Mouse (Mus musculus): Measurements from ENCODE around the gene Arhgef3.

The Arhgef3 gene

DNA sequence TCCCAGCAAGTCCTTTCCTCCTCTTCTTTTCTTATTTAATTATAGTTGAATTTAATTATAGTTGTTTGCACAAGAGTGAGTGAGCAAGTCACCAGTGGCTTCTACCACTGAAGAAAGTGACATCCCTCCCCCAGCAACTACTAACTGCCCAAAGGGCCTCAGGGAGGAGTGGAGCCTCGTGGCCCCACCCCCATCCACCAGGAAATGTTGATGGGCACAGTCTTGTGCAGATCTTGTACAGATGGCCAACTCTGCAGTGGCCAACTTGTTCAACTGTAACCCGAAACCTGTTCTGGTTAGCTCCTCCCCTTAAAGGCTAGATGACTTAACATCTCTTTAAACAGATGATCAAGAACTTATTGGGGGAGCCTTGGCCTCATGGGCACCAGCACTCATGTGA lies 275.0 kb downstream of the Arhgef3 start:
- DNase-seq, result no peak

DNA sequence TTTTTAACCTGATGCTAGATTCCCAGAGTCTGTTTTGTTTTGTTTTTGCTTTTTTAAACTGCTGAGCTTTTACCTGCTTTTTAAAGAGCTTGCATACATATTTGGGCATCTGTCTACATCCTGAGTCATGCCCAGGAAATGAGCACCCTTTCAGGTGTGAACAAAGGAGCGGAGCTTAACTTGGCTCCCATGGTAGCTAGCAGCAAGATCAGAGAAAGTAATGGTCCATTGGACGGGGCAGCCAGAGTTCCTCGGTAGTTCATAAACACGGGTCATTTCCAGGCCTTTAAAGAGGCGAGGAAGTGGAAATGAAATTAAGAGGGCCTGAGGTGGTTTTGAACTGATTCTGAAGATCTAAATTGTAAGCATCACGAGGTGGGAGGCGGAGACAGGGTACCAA lies 276.0 kb downstream of the Arhgef3 start:
- DNase-seq, result no peak

DNA sequence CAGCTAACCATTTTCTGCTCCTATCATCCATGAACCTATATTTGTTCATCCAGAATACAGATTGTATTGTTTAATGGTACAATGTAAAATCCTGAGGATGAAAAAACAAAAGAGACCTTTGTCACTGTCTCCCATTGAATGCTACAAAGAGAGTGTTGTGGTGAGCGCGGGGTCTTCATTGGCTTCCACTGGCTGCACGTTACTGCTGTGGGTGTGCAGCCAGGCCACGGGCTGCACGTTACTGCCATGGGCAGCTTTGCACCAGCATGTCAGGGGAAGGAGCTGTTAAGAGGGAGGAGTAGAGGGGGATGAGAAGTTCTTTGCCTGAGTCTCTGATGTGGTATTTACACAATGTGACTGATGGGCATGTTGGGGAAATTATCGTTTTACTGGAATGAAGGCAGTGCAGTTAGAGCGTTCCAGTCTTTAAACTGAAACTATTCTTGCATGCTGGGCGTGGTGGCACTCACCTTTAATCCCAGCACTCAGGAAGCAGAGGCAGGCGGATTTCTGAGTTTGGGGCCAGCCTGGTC lies 277.1 kb downstream of the Arhgef3 start:
- DNase-seq, result no peak

DNA sequence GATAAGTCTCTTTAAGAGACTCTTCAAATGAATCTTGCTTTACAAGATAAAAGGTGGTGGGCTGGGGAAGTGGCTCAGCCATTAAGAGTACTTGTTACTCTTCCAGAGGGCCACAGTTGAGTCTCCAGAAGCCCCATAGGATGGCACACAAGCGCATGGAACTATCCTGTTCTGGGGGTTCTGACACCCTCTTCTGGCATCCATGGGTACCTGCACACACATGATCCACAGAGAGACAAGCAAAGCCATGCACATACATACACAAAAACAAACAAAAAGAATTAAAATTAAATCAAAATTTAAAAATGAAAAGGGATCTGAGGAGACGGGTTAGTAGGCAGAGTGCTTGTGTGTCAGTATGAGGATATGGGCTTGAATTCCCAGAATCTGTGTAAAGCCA lies 278.0 kb downstream of the Arhgef3 start:
- no peak for DNase-seq

DNA sequence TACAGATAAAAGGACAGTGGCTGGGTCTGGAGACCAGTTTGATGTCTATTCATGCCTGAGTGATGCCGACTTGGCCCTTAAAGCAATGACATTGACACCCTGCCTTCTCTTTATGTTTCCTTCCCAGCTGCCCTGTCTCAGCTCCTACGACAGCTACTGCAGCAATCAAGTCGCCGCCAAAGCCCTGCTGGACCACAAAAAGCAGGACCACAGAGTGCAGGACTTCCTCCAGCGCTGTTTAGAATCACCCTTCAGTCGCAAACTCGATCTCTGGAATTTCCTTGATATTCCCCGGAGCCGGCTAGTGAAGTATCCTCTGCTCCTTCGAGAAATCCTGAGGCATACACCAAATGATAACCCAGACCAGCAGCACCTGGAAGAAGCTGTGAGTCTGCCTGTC lies 279.1 kb downstream of the Arhgef3 start:
- DNase-seq, result no peak

DNA sequence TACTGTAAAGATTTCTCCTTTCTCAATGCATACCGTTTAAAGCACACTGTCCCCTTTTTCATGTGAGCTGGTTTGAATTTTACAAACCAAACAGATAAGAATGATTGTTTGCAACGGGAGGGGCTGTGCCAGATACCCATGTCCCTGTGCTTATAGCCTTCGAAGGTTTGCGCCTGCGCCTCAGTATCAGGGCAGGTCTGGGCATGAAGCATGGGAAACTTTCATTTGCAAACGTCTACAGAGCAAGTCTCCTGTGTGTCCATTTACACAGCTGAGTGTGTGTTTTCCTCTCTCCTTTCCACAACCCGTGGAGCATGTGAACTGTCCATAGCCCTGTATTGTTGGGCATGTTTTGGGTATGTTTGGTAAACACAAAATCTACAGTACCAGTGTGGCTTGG lies 281.7 kb downstream of the Arhgef3 start:
- DNase-seq, result no peak

DNA sequence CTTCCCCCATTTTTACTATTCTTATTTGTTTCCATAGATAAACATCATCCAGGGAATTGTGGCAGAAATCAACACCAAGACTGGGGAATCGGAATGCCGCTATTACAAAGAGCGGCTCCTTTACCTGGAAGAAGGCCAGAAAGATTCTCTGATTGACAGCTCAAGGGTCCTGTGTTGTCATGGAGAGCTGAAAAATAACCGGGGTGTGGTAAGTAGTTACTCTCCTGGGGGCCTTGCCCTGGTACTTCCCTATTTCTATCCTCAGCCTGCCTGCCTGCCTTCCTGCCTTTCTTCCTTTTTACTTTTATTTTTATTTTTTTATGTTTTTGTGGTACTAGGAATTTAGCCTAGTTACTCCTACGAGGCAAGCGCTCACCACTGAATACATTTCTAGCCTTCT lies 282.8 kb downstream of the Arhgef3 start:
- DNase-seq, result no peak

DNA sequence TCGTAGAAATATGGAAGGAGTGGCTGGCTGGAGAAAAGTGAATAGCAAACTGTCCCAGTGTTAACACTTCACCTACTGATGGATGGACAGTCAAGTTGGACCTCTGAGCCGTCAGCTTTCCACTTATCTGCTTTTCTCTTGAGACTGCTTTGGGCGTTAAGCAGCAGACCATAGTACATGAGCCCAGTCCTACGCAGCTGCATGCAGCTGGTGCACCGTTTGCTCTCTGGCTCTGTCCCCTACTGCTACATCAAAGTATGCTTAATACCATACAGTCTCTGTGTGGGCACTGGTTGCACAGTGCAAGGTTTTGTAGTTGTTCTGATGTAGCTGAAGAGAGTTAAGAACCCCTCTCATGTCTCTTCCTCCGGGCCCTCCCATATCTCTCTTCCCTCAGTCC lies 285.8 kb downstream of the Arhgef3 start:
- DNase-seq, result no peak

DNA sequence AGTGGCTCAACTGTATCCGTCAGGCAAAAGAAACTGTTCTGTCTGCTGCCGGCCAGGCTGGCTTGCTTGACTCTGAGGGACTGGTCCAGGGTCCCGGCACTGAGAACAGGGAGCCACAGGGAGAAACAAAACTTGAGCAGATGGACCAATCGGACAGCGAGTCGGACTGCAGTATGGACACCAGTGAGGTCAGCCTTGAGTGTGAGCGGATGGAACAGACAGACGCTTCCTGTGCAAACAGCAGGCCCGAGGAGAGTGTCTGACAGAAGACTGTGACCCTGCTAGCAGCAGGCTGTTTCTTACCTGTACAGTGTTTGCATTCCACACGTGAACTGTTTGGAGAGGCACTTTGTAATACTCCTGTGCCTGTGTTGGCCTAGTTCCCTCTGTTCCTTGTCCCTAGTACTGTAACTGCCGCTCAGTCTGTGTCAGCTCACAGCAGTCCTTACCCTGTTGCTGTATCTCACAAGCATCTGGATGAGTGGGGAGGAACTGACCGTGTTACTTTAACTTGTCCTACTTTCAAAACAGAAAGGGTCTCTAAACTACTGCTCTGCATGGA lies 287.1 kb downstream of the Arhgef3 start:
- no peak for DNase-seq

DNA sequence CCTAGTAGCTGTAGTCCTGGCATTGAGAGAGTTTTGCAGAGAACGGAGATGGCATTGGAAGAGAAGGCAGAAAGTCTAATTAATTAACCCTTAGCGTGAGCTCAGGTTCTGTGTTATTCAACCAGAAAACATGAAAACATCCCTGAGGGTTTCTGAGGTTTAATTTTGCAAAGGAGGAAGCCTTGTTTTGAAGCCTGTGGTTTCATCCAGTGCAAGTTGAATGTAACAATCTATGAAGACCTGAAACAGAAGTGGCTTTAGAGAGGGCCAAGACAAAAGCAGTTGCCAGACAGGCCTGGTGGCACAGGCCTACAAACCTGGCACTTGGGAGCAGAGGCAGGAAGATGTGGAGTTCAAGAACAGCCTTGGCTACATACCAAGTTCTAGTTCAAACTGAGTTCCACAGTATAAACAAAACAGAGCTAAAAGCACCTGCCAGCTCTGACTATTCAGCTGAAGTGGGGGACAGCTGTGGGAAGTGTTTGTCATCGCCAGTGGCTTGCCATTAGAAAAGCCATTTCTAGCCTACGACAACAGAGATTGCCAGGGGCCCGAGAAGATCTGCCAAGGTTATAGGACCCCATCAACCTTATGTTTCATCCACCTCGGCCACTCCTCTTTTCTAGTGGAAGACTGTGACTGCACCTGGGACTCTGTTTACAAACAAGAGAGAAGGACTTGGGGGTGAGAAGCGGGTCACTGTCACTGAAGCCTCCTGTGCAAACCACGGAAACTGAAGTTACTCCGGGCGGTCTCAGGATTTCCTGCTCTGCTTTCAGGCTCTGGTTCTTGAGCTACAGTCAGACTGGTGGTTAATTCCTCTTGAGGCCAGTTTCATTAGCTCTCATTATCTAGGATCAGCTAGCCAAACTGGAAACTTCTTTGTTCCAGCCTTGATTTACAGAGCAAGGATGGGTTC lies 287.9 kb downstream of the Arhgef3 start:
- DNase-seq, result peak; percentile 55

DNA sequence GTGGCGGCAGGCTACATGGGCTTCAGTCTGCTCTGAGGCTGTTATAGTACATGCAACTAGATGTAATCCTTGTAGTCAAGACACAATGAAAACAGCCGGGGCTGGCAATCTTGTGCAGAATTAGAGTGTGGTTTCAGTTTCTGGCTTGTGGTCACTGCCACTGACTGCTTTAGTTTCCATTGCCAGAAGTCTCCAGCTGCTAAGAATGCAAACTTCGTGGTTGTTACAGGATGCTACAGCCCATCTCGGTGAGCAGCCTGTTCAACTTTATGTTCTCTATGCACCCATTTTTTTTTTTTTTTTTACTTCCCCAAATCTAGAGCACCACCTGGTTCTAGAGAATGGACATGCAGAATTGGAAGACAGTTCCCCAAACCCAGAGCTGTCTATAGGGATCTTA lies 290.8 kb downstream of the Arhgef3 start:
- peak; percentile 50 for DNase-seq

DNA sequence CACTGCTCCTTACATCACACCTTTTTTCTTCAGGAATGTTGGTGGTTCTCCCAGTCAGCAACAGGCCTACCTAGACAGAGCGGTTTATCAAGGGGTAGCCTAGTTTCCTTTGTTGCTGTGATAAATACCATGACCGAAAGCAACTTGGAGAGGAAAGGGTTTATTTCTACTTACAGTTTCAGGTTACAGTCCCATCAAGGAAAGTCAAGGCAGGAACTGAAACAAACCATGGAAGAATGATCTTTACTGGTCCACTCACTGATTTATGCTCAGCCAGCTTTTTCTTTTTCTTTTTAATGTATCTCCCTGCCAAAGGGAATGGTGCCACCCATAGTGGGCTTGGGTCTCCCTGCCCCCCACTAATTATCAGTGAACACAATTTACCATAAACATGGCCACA lies 291.2 kb downstream of the Arhgef3 start:
- no peak for DNase-seq

DNA sequence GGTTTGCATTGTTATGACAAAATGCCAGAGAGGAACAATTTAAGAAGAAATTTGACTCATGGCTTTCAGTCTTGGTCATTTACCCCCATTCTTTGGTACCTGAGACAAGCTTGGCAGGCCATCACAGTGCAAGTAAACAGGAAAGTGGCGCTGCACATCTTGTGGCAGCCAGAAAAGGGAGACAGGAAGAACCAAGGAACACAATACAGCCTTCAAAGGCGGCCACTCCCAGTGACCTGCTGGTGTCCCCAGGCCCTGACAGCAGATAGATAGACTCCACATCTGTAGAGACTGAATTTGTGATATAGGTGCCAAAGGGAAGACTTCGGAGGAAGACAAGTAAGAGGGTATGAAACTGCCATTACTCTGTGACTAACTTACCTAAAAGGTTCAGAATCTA lies 293.5 kb downstream of the Arhgef3 start:
- no peak for DNase-seq

DNA sequence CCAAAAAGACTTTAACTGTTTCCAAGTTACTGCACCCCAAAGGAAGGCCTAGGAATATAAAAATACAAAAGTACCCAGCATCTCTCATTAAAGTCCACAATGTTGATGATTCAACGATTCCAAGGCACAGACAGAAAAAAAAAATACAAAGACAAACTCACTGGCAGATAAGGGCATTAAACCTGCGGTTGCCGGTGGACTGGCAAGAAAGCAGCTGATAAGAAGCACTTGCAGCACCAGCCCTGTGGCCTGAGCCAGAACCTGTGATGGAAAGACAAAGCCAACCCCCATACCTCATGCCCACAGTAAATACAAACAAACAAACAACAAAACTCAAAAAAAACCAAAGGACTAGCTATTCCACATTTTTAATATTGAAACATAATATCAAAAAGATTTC lies 295.0 kb downstream of the Arhgef3 start:
- DNase-seq, result no peak

DNA sequence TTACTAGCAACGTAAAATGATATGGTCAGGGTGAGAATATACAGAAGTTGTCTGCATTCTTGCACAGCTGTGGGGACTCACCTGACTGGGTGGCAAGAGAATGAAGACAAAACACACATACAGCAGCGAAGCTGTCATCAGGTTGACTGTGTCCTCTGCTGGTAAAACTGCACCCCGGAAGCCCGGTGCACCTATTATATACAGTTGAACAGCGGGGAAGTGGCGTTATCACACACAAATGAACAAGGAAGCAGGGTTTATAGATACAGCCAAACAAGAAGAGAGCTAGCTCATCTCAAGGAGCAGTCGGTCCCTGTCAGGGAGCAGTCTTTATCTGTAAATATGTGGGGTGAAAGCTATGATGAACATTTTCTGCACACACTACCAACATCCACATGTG lies 296.8 kb downstream of the Arhgef3 start:
- no peak for DNase-seq

DNA sequence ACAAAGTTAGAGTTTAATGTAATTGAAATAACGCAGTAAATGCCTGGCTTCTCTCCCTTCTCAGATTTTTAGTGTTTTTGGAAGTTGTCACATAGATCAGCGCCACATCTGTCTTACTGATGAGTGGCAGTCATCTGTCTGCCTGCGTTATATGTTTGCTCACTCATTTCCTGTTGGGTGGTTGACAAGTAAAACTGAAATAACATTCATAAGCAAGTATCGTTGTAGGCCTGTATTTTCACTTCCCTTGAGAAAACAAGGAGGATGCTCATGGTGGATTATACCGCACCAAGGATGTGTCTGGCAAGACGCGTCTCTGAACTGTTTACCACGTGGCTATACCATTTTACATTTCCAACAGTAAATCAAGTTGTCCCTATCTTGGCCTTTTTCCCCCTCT lies 298.0 kb downstream of the Arhgef3 start:
- DNase-seq, result no peak

DNA sequence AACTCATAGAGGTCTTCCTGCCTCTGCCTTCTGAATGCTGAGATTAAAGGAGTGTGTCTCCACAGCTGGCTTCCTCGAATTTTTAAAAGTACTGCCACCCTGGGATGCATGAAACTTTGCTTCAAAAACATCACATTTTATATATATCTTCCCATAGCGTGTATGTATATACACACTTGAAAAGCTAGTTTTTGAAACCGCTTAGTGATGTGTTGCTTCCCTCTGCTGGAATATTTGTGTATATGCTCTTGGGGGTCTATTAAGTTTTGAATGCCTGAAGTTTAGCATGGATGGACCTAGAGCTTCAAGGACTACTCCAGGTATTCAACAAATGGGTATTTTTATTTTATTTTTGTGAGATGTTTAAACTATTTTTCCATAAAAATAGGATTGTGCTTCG lies 299.3 kb downstream of the Arhgef3 start:
- DNase-seq, result peak; percentile 52

DNA sequence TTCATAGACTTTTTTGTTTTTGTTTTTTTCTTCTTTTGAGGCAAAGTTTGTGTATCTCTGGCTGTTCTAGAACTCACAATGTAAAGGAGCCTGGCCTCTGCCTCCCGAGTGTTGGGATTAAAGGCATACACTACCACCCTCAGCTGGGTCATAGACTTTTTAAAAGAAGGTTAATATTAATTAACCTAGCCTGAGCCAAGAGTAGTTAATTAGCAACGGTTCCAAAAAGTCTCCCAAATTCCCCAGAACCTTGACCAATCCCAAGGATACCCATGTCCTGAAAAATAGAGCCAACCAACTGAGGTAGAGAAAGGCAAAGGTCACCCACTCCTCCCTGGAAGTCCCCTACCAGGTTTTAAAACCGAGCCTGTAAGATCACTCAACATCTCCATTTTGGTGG lies 306.1 kb downstream of the Arhgef3 start:
- DNase-seq, result no peak

DNA sequence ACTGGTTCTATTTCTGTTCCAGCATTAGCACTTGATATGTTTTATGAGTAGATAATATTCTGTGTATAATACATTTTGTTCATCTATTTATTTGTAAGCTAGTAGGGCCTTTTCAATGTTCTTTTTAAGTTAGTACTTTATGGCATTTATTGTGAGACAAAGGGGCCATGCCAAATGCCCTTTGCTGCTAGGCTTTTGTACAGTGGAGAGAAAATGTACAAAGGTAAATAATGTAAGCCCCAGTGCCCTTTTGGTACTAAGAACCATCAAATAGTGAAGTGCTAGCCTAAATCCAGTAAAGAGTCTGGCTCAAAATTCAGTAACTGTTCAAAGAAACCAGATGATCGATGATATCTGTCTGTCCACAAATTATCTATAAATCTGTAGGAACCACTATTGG lies 307.6 kb downstream of the Arhgef3 start:
- no peak for DNase-seq

DNA sequence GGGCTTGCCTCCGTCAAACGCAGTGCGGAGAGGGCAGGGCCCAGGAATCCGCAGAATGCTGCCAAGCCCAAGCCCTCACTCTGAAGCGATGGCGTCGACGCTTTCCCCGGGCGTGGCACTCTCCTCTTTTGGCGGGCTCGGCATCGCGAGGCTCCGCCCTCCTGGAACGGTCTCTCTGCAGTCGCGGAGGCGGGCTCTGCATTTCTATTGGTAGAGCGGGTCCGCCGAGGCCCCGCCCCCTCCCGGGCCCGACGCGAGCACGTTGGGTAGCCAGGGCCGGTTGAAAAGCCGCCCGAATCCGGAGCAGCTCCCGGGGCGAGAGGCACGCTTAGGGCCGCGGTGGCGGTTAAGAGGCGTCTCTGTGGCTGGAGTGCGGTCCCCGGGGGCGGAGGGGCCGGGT lies 313.9 kb downstream of the Arhgef3 start, which contains the start of gene Fam208a:
TSS of gene Fam208a (plus strand) at position 262 of the 400 bp plus-strand sequence.
- DNase-seq, result peak; percentile 96

DNA sequence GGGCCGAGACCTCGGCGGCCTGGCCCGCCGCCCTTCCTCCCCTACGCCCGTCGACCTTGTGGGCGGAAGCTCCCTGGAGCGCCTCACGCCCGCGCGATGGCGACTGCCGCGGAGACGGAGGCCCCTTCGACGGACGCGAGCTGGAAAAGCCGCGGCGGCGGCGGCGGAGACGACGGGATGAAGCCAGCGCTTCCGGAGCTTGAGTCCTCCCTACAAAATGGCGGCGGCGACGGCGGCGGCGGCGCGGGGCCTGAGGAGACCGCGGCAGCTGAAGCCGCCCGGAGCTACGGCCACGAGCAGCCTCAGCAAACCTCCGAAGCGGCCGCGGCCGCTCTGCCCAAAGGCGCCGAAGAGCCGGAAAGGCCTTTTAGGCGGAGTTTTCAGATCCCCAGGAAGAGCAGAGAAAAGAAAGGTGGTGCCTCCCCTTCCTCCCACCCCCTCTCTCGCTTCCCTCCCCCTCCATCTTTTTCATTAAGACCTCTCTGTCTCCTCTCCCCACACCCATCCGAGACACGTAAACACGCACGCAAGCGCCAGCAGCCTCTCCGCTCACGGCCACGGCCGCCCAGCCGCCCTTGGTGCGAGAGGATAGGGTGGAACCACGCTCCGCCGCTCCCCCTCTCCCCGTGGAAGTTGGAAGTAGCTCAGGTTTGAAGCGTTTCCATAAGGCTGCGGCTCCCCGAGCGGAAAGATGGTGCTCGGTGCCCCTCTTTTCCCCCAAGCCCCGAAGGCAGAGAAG lies 314.4 kb downstream of the Arhgef3 start:
- peak; percentile 81 for DNase-seq

DNA sequence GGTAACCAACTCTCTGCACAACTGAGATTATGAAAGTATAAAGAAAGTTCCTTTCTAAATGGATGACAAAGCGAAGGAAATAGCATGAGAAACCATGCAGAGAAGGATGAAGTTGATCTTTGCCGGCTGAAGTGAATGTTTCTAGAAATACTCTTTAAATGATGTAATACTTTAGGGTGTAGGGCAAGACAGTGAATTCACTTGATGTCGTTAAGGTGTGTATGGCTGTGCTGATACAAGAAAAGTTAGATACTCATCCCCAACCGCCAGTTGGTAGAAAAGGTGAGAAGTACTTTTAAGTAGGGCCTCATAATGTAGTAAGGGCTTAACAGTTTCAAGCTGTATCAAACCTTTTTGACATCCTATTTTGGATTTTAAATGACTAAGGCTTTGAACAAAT lies 315.6 kb downstream of the Arhgef3 start:
- no peak for DNase-seq

DNA sequence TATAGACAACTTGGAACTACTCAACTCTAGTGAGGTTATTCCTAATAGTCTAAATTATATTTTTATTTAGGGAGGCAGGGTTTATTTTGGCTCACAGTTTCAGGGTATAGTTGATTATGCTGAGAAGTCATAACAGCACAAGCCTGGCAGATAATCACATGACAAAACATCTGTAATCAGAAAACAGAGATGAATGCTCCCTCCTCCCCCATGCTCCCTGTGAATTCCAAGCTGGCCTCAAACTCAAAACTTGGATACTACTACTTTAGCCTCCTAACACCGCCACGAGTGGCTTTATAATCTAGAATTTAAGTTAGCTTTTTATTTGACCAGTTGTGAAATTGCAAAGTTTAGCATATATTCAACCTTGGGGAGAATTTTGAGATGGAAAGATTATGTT lies 317.4 kb downstream of the Arhgef3 start:
- no peak for DNase-seq

DNA sequence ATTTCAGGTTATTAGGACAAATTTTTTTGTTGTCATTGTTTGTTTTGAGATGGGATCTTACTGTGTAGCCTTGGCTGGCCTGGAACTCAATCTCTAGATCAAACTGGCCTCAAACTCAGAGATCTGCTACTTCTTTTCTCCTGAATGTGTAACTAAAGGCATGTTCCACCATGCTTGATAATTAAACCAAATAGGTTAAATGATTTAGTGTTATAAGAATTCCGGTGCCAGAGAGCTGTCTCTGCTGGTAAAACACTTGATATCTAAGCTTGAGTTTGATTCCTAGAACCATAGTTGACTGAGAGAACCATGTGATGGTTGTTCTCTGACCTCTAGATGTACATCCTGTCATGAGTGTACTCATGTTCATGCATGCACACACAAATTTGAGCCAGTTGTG lies 321.4 kb downstream of the Arhgef3 start:
- no peak for DNase-seq

Data from thymus, postnatal 14 days (tissue).